Mouse (Mus musculus): ENCODE data around the gene Usp37.
"Not testable (repeated sequence)": the region's sequence is repeated elsewhere in the genome, so short reads cannot be mapped to it uniquely, and the experiment has no call there.

The Usp37 gene

GRCm38 (mm10) chr1:74544184-74544583 is at the start of gene Usp37:
Usp37 (minus strand) TSS chr1:74544284.
- DNase-seq = no peak

GRCm38 (mm10) chr1:74587773-74588445 is 43.8 kb upstream of the Usp37 start, which contains the start of the genes Zfp142 and Bcs1l:
Zfp142 (minus strand) TSS chr1:74588246.
Bcs1l (plus strand) TSS chr1:74588289.
- peak; percentile 99 for DNase-seq

- no peak for DNase-seq
These were observed 43.2 kb upstream of the Usp37 start for GRCm38 (mm10) chr1:74587233-74587772.

- no peak for DNase-seq
These were observed 40.7 kb upstream of the Usp37 start for GRCm38 (mm10) chr1:74584616-74585398.

GRCm38 (mm10) chr1:74582621-74583020 is 38.5 kb upstream of the Usp37 start:
- DNase-seq = no peak

- no peak for DNase-seq
These were observed 25.9 kb upstream of the Usp37 start for GRCm38 (mm10) chr1:74569739-74570719.

GRCm38 (mm10) chr1:74565834-74566233 is 21.8 kb upstream of the Usp37 start:
- no peak for DNase-seq

- DNase-seq = no peak
These were observed 15.0 kb upstream of the Usp37 start for GRCm38 (mm10) chr1:74559061-74559460.

- DNase-seq = peak; percentile 38
These were observed 1.6 kb downstream of the Usp37 start, which contains the start of gene Plcd4 for GRCm38 (mm10) chr1:74542451-74542961. Plcd4 (plus strand) TSS chr1:74542888.

GRCm38 (mm10) chr1:74538650-74539049 is 5.4 kb downstream of the Usp37 start:
- DNase-seq = peak; percentile 3

GRCm38 (mm10) chr1:74528589-74528988 is 15.5 kb downstream of the Usp37 start:
- no peak for DNase-seq

- DNase-seq = no peak
These were observed 19.3 kb downstream of the Usp37 start for GRCm38 (mm10) chr1:74524746-74525145.

GRCm38 (mm10) chr1:74519875-74520274 is 24.2 kb downstream of the Usp37 start:
- DNase-seq = no peak

GRCm38 (mm10) chr1:74512999-74513398 is 31.1 kb downstream of the Usp37 start:
- DNase-seq = not testable (repeated sequence)

- DNase-seq = no peak
These were observed 32.8 kb downstream of the Usp37 start for GRCm38 (mm10) chr1:74511306-74511705.

GRCm38 (mm10) chr1:74507780-74508179 is 36.3 kb downstream of the Usp37 start:
- no peak for DNase-seq

- peak; percentile 91 for DNase-seq
These were observed 37.6 kb downstream of the Usp37 start for GRCm38 (mm10) chr1:74506471-74506881.

GRCm38 (mm10) chr1:74505721-74506464 is 38.2 kb downstream of the Usp37 start, which contains the start of gene Cnot9:
Cnot9 (plus strand) TSS chr1:74506058.
- DNase-seq = peak; percentile 99

- DNase-seq = no peak
These were observed 38.7 kb downstream of the Usp37 start for GRCm38 (mm10) chr1:74505393-74505720.

GRCm38 (mm10) chr1:74501106-74501505 is 43.0 kb downstream of the Usp37 start:
- DNase-seq = no peak

- no peak for DNase-seq
These were observed 58.3 kb downstream of the Usp37 start for GRCm38 (mm10) chr1:74485792-74486191.

GRCm38 (mm10) chr1:74460273-74460672 is 83.8 kb downstream of the Usp37 start:
- DNase-seq = peak; percentile 58
